Mouse (Mus musculus): Measurements from ENCODE around the gene Adamts7.

Gene Adamts7

DNA sequence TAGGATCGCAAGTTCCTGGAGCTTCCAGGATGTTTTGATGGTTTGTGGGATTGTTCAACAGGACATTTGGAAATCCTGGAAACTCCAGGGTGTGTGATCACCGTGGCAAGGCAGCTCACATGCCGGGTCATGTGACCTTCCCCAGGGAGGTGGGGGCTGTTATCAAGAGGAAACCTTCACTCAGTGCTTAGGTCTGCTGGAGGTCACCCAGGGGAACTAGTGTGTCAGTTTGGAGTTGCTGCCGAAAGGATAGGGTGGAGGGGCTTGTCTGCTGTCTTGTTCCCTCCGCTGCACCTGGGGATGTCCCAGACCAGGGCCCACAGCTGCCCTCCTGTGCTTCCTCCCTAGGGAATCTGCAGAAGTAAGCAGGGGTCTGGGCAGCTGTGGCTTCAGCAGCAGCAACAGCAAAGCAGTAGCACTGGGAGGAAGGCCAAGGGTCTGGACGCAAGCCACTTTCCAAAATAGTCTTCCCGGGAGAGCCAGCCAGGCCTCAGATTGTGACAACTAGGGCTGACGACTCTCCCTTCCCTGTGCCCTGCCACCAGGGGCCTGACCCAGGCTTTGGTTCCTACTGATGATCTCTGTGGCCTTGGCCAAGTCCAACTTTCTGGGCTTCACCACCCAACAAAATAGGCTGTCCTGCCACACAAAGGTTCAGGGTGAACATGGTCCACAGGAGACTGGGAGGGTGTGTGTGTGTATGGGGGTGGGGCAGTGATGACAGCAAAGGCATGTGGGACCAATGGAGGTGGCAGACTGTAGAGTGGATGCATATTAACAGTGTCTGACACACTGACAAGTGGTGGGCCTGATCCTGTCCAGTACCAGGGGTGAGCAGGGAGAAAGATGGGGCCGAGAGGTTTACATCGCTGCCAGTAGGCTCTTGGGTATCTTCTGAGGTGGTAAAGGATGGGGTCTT lies 35.9 kb downstream of the Adamts7 start:
- DNase-seq: no peak

DNA sequence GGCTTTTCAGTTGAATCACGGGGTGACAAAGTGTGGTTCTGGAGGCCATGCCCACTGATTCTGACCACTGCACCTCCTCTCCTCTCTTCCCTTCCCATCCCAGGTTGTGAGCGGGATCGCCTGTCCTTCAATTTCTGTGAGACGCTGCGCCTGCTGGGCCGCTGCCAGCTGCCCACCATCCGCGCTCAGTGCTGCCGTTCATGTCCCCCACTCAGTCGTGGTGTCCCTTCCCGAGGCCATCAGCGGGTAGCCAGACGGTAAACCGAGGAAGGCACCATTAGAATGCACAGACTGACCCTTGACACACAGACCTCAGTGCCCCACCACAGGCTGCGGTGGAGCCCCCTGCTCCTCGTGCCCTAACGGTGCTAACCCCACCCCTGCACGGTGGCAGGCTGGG lies 36.7 kb downstream of the Adamts7 start:
- DNase-seq: no peak

DNA sequence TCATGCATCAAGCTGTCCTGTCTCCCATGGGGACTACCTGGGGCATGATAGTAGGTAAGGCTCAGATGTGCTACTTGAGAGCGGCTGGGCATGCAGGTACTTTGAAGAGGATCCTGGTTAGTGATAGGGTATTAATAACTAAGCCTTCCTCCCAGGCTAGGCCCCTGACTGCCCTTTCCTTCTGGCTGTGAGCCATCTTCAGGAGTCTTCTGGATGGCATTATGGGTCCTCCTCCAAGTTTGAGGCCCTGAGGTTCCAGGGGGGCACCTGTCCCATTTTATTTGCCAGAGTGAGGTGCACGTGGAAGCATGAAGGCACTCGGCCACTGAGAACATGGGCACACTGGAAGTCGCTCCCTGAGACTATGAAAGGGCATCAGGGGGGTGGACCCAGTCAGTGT lies 37.6 kb downstream of the Adamts7 start:
- DNase-seq: no peak

DNA sequence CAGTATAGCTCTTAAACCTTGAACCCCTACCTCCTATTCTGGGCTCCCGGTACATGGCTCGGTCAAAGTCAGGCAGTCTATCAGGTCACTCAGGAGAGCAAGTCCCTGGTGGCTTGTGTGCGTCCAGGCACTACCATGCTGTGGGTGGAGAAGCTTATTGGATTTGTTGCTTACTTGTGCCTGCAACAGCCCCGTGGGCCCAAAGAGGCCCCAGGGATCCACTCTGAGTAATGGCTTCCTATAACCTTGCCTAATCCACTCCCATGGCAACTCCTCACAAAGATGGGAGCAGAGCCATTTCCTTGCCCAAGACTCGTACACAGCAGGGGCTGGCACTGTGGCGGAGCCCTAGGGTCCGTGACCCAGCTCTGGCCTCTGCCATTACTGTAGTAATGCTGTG lies 38.2 kb downstream of the Adamts7 start:
- DNase-seq: no peak

DNA sequence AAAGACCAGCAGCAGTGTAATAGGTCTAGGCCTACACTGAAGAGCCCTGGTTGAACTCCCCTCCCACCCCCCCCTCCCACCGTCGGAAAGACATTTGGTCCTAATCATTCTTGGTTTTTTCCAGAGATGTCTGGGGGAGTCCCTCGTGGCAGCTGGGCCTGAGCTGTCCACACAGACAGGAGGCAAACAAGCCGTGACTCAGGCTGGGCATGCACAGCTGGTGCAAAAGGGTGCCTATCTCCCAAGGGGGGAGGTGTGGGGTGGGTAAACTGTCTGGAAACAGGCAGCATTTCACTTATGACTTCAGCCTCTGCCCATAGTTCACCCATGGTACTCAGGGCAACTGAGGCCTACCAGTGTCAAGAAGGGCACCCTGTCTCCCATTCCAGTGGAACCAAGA lies 38.7 kb downstream of the Adamts7 start:
- DNase-seq: no peak

DNA sequence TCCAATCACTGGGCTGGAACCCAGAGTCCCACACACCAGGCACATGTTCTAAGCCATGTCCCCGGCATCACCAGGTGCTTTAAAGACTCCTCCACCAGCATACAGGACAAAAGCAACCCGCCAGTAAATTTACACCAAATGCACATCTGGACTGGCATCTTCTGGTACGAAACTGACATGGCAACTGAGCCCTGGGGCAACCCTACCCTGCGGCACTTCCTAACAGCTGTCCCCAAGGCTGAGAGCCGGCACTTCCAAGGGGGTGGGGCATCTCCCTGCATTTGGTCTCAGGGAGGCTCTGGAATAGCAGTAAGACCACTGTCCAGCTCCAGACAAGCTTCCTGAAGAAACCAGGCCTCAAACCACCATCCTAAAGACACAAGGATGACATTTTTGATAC lies 40.4 kb downstream of the Adamts7 start:
- no peak for DNase-seq

DNA sequence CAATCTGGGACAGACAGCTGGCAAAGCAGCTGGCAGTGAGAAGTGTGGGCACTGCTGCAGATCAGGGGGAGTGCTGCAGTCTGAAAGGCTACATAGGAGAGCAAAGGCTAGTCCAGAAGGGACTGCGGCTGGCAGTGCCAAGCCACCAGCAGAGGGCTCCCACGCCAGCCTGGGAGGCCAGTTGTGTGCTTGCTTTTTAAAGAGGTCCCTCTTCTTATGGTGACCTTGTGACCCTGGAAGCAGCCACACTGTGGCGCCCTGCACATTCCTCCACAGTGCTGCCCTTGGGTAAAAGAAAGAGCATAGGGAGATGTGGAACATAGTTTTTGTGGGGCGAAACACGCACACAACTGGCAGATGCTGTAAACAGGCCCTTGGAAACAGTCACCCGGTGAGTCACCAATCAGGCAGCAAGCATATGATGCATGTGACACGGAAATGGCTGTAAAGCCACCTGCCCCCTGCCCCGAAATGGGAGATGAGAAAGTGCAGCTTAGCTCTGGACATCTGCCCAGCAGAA lies 41.6 kb downstream of the Adamts7 start:
- no peak for DNase-seq

DNA sequence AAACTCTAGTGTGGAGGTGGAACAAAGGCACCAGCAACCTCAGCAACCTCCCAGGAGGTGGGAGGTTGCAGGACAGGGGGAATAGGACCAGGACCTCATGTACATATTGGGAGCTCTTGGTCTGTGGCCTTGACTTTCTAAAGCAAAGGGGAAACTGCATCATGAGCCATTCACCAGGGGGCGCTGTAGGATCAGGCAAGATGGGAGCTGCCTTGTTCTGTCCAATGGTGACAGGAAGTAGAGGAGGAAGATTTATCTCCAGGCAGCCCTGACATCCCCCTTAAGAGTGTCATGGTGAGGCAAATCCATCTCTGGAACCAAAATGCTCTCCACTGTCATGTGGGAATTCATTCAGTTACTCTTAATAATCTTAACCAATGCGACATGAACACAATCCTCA lies 43.6 kb downstream of the Adamts7 start:
- peak; percentile 88 for DNase-seq

DNA sequence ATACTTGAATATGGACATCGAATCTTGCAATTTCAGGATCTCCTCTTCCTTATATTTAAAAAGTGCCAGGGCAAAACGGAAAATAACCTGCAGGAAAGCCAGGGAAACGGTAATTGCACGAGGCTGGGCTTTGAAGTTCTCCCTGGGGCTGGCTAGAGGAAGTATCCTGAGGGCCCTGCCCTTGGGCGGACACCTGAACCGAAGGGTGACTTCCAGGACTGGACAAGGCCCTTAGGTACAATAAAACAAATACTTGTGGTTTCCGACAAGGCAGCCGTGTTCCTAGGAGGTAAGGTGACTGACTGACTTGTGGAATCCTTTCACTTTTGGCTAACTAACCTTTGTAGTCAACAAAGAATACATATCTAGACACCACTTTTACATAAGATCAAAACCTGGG lies 44.9 kb downstream of the Adamts7 start:
- no peak for DNase-seq

DNA sequence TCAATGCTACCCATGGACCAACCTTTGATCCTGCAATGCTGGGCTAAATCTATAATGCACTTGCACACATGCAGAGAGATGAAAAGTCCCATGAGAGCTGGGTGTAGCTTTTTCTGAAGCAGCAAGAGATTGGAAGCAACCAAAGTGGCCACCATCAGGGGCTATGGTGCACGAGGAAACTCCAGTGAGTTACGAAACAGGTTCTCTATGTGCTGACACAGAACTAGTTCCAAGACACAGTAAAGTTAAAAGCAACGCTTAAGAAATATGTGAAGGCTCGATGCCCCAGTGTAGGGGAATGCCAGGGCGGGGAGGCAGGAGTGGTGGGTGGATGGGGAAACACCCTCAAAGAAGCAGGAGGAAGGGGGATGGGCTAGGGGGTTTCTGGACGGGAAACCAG lies 45.8 kb downstream of the Adamts7 start:
- no peak for DNase-seq

DNA sequence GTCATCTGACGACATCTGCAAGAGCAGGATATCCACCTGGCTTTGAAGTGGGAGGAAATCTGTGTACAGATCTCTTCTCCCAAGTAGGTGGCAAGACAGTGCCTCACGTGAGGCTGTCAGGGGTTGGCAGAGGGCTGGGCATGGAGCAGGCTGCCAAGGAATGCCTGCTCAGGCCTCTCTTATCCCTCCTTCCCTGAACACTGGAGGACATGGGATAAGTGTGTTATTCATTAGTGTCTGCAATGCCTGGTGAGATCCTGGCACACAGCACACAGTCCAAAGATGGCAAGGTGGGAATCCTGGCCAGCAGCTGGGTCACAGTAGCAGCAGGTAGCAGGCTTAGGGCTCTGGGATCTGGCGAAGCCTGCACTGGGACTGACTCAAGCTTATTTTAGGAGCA lies 50.3 kb downstream of the Adamts7 start:
- no peak for DNase-seq

DNA sequence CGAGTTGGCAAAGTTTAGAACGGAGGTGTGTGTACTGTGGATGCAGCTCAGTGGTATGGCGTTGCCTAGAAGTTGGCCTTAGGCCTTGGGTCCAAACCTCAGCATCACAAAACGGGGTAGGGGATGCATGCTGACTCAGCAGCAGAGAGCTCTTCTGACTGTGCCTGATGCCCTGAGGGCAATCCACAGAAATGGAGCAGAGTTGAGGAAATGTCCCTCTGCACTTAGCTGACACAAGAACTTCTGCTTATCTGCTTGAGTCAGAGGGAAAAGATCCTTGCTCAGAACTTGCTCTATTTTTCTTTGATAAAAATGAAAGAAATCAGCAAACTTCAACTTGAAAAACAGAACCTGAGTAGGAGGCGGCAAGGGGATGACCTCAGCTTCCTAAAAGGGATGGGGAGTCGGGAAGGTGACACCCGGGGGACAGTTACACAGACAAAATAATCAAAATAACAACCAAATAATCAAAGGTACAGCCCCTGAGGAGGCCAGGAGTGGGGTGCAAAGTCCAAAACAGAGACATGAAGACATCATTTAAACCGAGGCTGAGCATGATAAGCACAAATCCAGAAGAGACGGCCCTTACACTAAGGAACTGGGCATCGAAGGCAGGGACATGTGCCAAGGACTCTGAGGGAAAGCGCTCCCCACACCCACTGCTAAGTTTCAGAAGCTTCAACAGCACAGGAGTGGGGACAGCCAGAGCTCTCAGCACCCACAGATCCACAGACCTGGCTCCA lies 53.6 kb downstream of the Adamts7 start:
- no peak for DNase-seq

DNA sequence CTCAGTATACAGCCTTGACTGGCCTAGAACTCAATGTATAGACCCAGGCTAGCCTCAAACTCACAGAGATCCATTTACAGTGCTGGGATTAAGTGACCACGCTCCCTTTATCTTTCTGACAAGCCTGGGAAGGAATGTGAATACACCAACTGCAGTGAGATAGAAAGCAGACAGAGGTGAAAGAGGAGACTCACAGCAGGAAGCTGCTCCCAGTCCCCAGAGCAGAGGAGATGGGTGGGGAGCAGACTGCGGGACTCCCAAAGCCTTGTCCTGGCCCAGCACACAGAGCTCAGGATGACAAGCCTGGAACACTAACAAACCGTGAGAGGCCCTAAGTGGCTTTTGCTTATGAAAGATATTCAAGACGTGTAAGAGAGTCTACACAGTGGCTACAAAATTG lies 54.6 kb downstream of the Adamts7 start:
- DNase-seq: no peak

DNA sequence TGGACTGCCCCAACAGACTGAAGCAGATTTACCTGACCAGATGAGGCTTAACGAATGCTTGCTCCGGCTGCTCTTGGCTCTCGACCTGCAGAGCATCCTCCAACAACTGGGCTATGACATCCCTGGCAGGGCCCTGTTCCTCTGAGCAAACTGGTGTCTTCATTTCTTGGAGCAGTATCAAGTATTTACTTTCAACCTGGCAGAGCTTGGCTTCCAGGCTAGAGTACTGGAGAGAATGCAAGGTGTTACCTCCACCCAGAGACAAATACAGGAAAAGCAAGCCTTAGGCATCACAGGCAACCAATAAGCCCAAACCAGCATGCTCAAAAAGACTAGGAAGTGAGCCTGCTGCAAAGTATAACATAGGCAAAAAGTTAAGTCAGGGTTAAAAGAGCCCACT lies 59.4 kb downstream of the Adamts7 start:
- no peak for DNase-seq

DNA sequence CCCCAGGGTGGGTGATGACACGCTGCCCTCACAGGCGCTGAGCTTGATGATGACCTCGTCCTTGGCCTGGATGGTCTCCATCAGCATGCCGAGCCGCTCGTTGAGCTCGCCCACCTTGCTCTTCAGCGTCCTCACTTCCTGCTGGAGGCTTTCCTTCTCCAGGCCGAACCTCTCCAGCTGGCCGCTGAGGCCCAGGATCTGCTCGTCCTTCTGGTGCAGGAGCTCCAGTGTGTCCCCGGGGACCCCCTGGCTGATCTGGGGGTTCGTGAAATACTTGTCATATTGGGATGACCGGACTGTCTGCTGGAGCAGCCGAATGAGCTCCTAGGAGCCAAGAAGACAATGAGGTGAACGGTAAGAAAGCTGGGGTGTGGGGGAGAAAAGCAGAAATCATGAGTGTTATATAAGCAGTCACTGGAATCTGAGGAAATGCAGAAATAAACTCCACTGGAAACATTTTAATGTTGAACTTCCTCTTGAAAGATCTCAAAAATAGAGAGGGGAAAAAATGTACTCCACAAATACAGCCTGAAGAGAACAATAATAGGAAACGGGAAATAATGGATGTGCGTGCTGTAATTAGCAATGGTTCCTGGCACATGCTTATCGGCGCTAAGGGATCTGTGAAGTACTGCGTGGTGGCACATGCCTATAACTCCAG lies 63.3 kb downstream of the Adamts7 start:
- no peak for DNase-seq

DNA sequence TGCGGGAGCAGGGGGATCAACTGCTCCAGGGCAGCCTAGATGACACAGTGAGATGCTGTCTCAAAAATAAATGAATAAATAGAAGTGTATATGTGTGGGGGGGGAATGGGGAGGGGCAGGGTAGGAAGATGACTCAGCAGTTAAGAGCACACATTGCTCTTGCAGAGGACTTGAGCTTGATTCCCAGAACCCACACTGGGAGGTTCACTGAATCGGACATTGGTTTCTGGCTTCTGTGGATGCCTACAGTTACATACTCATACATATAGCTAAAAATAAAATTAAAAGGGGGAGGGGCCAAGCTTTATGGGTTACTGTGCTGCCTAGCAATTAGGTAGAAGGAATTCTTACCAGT lies 63.9 kb downstream of the Adamts7 start:
- no peak for DNase-seq

DNA sequence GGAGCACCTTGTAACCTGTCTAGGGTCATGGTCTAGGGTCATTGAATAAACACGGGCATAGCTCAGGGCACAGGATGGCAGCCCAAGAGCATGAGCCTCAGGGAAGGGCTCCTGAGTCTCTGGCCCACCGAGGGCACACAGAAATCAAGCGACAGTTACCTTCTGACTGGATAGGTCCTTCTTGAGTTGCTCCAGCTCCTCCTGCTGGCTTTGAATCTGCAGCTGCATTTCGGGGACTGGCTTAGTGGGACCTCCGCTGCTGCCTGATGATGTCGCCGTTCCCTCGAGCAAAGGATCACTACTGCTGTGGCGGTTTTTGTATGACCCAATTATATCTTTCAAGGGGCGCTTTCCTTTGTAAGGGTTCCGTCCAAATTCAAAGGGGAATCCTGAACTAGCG lies 64.3 kb downstream of the Adamts7 start:
- no peak for DNase-seq

DNA sequence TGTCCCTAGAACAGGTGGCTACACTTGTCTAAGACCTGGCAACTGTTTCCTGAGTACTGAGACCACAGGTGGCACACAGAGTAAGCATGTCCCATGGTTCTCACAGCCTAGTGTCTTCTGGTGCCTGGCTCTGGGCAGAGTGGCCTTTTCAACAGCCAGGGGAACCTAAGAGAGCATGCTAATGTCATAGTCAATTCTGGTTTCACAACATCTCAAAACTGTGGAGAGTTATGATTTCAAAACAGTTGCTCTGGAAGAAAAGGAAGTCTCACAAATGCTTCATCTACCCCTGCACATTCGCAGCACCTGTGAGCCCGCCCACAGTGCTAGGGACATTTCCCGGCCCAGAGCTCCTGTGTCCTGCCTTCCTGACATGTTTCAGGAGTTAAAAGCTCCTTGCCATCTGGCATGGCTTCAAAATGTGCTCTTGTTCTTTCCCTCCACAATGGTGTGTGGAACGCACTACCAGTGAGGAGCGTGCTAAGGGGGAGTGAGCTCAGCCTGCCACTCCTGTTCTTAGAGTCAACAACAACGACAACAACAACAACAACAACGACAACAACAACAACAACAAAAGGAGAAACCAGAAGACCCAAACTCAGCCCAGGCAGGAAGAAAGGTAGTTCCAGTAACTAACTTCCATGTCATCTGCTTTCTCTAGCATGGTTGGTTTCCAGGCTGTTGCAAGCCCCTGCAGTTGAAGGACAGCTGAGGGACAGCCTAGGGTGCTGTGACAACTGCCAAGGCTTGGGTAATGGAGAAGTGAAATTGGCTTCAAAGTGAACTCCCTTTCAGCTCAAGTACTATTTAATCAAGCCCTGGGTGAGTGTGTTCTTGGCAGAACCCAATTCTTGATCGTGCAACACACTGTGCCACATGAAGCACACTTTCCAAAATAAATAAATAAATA lies 70.2 kb downstream of the Adamts7 start:
- DNase-seq: no peak

DNA sequence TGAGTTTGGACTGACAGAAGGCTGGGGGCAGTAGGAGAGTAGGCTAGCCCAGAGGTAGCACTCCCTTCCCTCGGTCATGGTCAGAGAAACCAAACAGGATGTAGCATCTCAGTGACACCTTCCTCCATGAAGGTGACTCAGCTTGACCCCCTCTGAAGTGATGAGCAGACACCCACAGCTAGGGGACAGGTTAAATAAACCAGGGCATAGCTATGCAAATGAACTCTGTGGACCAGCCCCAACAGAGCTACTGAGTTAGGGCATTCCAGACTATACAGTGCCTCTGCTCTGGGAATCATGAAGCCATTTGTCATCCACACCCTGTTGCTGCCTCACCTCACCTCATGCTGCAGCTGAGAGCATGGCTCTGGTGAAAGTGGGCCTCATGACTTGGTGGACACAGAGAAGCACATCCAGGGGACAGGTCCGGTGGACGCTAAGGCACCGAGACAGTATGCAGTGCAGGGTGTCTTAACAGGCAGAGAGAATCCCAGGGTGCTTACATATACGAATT lies 71.1 kb downstream of the Adamts7 start:
- no peak for DNase-seq

DNA sequence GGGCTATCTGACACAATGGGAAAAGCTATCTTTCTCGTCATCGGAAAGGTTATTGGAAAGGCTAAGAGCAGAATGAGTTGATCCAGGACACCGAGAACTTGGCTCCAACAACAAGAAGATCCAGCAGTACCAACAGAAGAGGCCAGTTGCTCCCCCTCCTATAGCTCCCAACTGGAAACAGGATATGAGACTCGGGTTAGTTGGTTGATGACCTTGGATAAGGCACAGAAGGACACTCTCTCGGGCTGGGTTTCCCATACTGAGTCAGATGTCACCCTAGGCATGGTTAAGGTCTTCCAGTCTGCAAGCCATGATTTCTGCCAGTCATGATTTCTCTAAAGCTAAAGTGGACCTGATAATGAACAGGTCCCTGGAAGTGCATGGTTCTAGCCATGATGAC lies 71.9 kb downstream of the Adamts7 start:
- DNase-seq: no peak

DNA sequence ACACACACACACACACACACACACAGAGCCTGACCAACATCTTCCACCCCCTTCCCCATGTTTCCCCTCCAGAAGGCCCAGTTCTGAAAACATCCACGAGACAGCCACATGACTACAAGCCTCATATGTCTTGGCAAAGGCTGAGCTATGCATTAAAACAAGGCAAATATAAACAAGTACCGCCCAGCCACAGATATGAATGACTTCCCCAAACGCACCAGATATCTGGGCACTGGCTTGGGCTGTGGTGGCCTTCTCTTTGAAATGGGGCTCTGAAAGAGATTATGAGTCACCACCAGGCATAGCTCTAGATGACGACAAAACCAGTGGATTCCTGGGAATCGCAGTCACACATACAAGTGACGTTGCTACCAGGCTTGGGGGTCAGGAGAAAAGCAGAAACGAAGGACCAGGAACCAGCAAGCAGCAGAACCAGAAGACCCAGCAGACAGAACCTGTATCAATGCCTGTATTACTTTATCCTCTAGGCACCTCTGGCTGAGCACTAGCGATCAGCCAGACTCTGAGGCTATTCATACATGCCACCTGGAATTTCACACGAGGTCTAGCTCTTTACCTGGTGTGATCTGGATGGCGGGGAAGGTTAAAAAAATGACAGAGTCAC lies 72.5 kb downstream of the Adamts7 start:
- DNase-seq: peak; percentile 62

DNA sequence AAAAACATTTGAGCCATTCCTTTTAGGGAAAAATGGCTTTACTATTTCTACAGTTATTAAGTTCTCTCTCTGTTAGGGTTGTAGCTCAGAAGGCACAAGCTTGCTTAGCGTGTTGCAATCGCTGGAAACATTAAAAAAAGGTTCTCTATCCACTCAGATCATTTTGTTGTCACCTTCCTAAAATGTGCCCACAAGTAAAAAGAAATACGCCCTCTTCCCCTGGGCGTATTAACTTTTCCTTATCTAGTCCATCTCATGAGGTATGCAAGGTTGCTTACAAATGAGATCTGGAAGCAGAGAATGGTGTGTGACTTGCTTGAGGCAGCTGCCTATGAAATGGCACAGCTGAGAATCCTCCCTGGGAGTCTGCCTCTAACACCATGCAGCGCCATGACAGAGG lies 73.9 kb downstream of the Adamts7 start:
- no peak for DNase-seq

All from liver (tissue).